Mouse (Mus musculus) brain, embryonic 18.5 days (tissue): ENCODE data around the gene Gm3696.
"Not testable (repeated sequence)": the region's sequence is repeated elsewhere in the genome, so short reads cannot be mapped to it uniquely, and the experiment has no call there.

Source experiments
- DNase-seq: peaks from one replicate; pipeline ENCODE4 v3.0.0-alpha.2; 2012; ENCODE audit warnings: low read depth, low spot score

Gene Gm3696

DNA sequence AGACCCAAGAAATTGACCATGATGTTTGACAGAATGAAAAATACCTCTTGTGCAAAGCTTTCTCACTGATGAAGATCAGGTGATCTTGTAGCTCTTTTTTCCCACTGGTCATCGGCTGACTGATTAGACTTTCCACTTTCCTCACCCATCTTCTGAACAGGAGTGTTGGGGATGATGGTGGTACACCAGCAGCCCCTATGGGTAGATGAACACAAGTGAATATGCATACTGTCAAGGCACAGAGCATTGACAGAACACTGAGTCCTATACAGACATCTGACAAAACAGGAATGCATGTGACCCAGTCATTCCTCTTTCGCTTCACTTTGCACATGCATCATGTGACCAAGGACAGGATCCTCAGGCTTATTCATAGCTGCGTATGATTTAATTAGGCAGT lies at the start of gene Gm3696:
Gm3696 (minus strand) TSS at position 101 of the 400 bp plus-strand sequence.
- DNase-seq: not testable (repeated sequence)

DNA sequence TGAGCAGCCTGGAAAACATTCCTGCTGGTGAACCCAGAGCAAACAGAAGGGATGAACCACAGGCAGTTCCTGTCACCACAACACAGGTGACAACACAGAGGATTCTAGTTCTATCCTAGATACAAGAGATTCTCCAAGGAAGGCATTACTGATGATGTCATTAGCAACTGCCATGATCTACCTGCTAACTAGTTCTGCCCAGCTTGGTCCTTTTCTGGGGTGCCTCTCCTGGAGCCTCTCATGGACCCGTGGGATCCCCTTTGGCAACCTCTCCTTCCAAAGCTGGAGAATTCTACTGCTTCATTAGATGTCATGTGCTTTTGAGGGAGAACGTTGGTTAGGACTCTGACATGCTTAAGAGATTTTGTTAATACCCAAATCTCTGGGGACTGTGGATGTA lies 24.9 kb upstream of the Gm3696 start, which contains the start of gene Gm6676:
Gm6676 (minus strand) TSS at position 101 of the 400 bp plus-strand sequence.
- not testable (repeated sequence) for DNase-seq

DNA sequence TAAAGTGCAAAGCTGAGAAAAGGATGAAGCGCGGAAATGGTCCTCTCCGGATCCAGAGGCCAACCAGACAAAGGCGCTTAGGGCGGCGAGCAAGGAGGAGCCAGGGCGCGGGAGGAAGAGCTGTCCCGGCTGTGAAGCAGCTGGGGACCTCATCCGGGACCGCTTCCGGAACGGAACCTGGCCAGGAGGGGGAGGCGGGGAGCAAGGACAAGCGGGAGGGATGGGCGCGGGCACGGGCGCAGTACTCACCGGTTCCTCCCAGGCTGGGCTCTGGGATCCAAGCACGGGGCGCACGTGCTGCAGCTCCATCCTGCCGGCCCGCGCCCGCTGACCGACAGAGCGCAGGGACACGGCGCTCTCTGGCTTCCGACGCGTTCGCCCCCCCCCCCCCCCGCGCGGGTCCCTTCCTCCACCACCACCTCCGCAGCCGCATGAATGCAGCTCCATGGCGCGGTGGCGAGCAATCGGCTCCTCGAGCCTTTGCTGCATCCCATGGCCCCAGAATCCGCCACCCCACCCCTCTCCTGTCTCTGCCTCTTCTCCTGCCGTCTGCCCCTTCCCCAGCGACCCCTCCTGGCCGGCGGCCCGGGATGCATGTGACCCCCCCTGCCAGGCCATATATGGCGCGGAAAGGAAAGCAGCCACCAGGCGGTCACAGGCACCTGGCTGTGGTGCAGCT lies 4.8 kb upstream of the Gm3696 start:
- DNase-seq: not testable (repeated sequence)

DNA sequence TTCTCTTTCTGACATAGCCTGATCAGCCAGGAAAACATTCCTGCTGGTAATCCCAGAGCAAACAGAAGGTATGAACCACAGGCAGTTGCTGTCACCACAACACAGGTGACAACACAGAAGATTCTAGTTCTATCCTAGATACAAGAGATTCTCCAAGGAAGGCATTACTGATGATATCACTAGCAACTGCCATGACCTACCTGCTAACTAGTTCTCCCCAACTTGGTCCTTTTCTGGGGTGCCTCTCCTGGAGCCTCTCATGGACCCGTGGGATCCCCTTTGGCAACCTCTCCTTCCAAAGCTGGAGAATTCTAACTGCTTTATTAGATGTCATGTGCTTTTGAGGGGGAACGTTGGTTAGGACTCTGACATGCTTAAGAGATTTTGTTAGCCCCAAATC lies 55.6 kb downstream of the Gm3696 start, which contains the start of gene Gm3685:
Gm3685 (minus strand) TSS at position 101 of the 400 bp plus-strand sequence.
- not testable (repeated sequence) for DNase-seq
